Mouse (Mus musculus): ENCODE measurements around the gene Ttll1. TPM values are rescaled to one million over a fixed set of nuclear protein-coding genes. Genes with fewer than 3 reads are reported as not detected.
"Not testable (repeated sequence)": the region's sequence is repeated elsewhere in the genome, so short reads cannot be mapped to it uniquely, and the experiment has no call there.

Ttll1 gene
- polyA plus RNA-seq, 1 experiment from 2014 or later = 64.1 TPM

DNA sequence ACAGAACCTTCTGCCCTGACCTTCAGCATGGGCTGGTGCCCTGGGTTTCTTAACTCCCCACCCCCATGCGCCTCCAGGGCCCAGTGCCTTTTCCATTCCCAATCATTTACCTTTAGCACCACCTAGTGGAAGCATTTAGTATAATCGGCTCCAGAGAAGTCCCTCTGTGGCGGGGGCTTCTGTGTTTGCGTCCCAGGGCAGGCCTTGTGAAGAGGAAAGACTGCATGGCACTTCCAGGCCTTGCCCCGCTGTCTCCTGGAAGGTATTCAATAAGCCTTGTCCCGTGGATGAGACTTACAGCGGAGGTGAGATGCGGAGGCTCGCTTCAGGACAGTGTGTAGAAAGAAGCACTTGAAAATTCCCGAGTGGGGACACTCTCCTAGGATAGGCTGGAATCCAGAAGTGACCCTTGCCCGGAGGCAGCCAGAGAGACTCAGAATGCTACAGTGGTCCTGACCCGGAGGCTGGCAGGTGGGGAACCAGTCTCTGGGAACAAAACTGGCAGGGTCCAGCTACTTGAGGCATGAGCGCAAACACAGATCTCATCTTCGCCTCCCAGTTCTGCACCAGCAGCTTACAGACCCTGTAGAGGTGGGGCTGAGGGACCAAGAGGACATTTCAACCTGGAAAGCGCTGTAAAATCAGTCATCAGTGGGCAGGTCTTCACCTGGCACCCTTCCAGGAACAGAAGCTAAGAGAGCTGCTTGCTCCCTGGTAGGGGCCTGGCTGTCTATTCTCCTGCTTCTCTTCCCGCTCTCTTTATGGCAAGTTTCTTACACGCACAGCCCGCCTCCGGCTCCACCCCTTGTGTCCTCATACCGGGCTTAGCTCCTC lies 7.7 kb upstream of the Ttll1 start:
- WGBS = 43% methylated on average over 20 of the region's 20 CpGs
- H3K36me3 ChIP-seq = no peaks in the 10 kb centered on the region
- H3K27ac ChIP-seq = no peak overlapping the region

DNA sequence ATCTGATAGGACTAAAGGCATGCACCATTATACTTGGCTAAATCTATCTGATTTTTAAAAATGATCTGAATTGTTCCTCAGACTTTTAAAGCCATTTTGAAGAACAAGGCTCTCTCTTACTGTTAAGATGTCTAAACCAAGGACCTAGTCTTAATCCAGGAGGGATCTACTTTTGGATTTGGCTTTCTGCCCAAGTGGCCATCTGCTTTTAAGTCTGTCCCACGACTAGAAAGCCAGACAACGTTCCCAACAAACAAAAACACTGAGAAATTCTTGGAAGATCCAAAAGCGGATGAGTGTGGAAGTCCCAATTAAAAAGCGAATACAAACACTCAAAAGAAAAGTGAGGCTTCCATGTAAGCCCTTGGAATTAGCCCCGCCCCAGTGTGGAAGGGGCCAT lies 4.3 kb upstream of the Ttll1 start:
- Histone ChIP-seq H3K4me2 (replicated peaks) (no peak overlapping the region), H3K27ac (no peak overlapping the region), H3K36me3 (no peaks in the 10 kb centered on the region), H3K9me3 (replicated peaks) (no peaks in the 10 kb centered on the region), H3K4me1 (no peaks in the 10 kb centered on the region), H3K27me3 (0 out of 2 replicates have a peak, but pooled peaks cover 3% of the 10 kb centered on the region), H3K9ac (no peak overlapping the region), H3K4me3 (no peak overlapping the region)
- no peak for ATAC-seq (ENCODE audit: low FRiP score)
- WGBS = 68% methylated on average over 5 of the region's 5 CpGs

More for the DNA sequence above, 7.7 kb upstream of the Ttll1 start:
- H3K4me3 ChIP-seq = no peak overlapping the region
- peaks cover 3% of the 10 kb centered on the region; the same call in 1 of the 2 replicates for H3K27me3 ChIP-seq
- peak overlapping the region; percentile 41; the same call in 1 of the 2 replicates for H3K9ac ChIP-seq
- peaks cover 4% of the 10 kb centered on the region for H3K4me1 ChIP-seq
- H3K9me3 ChIP-seq (replicated peaks) = no peaks in the 10 kb centered on the region
- ATAC-seq (ENCODE audit: low FRiP score) = peak; percentile 43
- no peak overlapping the region; the same call in 1 of the 2 replicates for H3K4me2 ChIP-seq (replicated peaks)

DNA sequence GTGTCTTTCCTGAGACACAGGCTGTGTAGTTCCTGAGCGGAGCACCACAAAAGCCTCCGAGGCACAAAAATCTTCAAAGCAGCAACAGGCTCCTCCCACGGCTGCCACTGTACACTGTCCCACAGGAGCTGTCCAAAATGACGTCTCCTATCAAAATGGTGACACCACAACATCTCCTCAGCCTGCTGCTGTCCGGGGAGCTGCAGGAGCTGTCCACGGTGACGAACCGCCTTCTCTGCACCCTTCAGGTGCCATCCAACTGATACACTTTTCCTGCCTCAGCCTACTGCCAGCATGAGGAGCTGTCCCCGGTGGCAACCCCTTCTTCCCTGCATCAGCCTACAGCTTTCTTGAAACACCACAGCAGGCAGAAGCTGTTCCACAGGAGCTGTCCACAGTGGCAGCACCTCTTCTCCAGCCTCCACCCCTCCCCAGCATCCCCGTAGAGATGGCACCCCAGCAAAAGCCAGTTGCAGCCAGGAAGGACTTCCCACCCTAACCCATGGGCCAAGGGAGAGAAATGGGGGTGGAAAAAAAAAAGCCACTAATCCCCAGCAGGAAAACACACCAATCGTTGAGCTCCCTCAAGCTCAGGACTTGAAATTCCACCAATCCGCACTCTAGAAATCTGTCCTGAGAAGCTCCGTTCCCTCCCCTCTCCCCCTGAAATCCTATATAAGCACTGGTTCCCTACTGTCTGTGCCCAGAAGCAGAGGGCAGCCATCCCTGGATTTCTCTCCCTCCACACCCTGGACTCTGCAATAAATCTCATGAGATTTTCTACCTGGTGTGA lies 2.0 kb upstream of the Ttll1 start:
- H3K9me3 ChIP-seq (replicated peaks) = no peaks in the 10 kb centered on the region
- no peak overlapping the region for H3K9ac ChIP-seq
- WGBS = 83% methylated on average over 13 of the region's 13 CpGs
- no peak overlapping the region for H3K4me3 ChIP-seq
- no peak overlapping the region for H3K27ac ChIP-seq
- H3K4me2 ChIP-seq (replicated peaks) = no peak overlapping the region
- H3K27me3 ChIP-seq = no peaks in the 10 kb centered on the region
- H3K4me1 ChIP-seq = peaks cover 13% of the 10 kb centered on the region
- H3K36me3 ChIP-seq = no peaks in the 10 kb centered on the region
- ATAC-seq (ENCODE audit: low FRiP score) = no peak

DNA sequence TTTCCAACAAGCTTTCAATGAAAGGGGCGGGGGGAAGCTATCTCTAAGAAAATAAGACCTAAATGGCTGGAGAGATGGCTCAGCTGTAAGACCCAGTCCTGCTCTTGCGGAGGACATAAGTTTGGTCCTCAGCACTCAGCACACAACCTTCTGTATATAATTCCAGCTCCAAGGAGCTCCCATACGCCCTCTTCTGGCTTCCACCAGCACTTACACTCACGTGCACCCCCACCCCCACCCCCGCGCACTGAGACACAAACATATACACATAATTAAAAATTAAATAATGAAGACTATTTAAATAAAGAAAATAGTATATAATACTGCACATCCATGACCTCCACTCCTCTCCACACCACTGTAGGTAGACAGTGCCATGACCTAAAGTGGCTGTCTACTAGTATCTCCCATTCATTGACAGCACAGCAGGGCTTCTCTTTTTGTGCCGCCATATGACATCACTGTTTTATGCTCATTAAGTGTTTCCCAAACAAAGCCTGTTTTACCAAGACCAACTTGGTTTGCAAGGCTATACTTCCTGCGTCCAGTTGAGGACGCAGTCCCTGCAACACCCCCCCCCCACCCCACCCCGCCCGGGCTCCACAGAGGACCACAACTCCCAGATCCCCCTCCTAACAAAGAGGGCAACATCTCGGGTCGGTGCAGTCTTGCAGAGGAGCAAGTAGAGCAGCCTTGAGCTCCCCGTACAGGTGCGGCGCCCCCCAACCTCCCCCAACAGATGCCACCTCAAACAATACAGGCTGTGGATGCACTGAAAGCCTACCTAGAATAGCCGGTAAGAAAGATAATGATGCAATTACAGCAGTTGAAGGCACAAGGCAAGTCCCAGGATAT lies 516 bp downstream of the Ttll1 start:
- H3K27me3 ChIP-seq = no peaks in the 10 kb centered on the region
- 28% methylated on average over 17 of the region's 17 CpGs for WGBS
- H3K27ac ChIP-seq = peak overlapping the region; percentile 88
- H3K4me1 ChIP-seq = peaks cover 13% of the 10 kb centered on the region
- peaks cover 4% of the 10 kb centered on the region; the same call in 1 of the 2 replicates for H3K36me3 ChIP-seq
- H3K9ac ChIP-seq = peak overlapping the region; percentile 73
- peak; percentile 89 for ATAC-seq (ENCODE audit: low FRiP score)
- peak overlapping the region; percentile 60 for H3K4me3 ChIP-seq
- H3K4me2 ChIP-seq (replicated peaks) = peak overlapping the region; percentile 71
- H3K9me3 ChIP-seq (replicated peaks) = no peaks in the 10 kb centered on the region

DNA sequence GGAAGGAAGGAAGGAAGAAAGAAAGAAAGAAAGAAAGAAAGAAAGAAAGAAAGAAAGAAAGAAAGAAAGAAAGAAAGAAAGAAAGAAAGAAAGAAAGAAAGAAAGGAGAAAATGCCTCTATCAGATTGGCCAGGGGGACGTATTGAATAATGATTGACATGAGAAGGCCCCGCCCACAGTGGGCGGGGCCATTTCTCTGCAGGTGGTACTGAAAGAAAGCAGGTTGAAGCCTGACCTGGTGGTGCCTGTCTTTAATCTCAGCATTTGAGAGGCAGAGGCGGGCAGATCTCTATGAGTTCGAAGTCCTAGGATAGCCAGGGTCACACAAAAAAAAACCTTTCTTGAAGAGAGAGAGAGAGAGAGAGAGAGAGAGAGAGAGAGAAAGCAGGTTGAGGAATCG lies 9.2 kb downstream of the Ttll1 start:
- H3K9ac ChIP-seq; H3K27ac ChIP-seq; H3K4me2 ChIP-seq (replicated peaks); ATAC-seq (ENCODE audit: low FRiP score); H3K4me3 ChIP-seq; H3K27me3 ChIP-seq; H3K9me3 ChIP-seq (replicated peaks); H3K4me1 ChIP-seq: not testable (repeated sequence)
- peaks cover 77% of the 10 kb centered on the region for H3K36me3 ChIP-seq
- 72% methylated on average over 6 of the region's 6 CpGs for WGBS

DNA sequence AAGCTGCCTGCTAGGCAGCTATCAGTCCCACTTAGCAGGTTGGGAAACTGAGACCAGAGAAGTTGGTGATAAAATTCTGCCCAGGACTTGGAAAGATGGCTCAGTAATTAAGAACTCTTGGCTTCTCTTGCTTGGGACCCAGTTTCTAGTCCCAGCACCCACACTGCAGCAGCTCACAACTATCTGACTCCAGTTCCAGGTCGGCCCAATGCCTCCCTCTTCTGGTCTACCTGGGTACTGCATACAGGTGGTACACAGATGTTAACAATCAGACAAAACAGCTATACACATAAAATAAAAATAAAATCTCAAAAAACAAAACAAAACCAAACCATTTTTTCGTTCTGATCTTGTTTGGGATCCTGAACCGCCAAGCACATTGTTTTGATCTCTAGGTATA lies 10.3 kb downstream of the Ttll1 start:
- 61% methylated on average over 3 of the region's 3 CpGs for WGBS

DNA sequence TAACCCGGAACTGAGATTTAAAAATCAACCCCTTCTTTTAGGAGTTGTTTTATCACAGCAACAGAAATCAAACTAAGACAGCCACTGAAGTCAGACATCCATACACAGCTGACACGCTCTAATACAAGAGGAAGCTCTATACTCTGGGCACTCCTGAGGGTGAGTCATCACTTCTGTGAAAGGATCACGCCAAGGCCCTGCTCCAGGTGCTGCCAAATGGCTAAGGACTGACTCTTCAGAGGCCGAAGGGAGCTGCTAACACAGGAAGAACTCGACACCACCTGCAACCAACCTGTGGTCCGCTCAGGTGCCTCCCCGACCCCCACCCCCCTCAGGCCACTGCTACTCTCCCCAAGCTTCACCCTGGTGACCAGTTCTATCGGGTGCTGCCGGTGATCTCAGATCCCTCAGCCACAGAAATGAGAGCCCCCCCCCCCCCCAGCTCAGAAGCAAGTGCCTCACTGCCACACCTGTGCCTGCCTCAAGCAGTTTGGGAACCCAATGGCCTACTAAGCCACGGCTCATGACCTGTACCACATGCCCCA lies 11.4 kb downstream of the Ttll1 start:
- no peak overlapping the region for H3K4me2 ChIP-seq (replicated peaks)
- no peak for ATAC-seq (ENCODE audit: low FRiP score)

More for the DNA sequence above, 10.3 kb downstream of the Ttll1 start:
- H3K4me3 ChIP-seq = no peak overlapping the region
- peaks cover 86% of the 10 kb centered on the region for H3K36me3 ChIP-seq
- no peak overlapping the region for H3K9ac ChIP-seq
- H3K27me3 ChIP-seq = no peaks in the 10 kb centered on the region
- no peak overlapping the region for H3K4me2 ChIP-seq (replicated peaks)
- H3K9me3 ChIP-seq (replicated peaks) = no peaks in the 10 kb centered on the region
- H3K4me1 ChIP-seq = no peaks in the 10 kb centered on the region
- no peak for ATAC-seq (ENCODE audit: low FRiP score)
- H3K27ac ChIP-seq = no peak overlapping the region

DNA sequence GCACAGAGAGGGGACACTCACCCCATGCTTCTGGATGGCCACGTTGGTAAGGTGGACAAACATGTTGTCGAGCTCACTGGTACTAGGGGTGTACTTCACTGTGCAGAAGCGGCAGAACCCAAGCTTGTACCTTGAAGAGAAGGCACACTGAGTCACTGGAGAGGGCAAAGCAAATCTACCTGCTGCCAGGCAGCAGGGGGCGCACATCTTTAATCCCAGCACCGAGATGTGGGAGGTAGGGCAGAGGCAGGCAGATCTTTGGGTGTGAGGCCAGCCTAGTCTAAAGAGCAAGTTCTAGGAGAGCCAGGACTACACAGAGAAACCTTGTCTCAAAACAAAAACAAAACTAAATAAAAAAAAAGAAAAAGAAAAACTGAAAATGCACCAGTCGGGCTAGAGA lies 13.4 kb downstream of the Ttll1 start:
- peaks cover 89% of the 10 kb centered on the region for H3K36me3 ChIP-seq
- no peak overlapping the region for H3K9ac ChIP-seq
- no peak overlapping the region for H3K27ac ChIP-seq
- ATAC-seq (ENCODE audit: low FRiP score) = no peak
- H3K4me3 ChIP-seq = no peak overlapping the region
- no peaks in the 10 kb centered on the region for H3K4me1 ChIP-seq
- H3K9me3 ChIP-seq (replicated peaks) = no peaks in the 10 kb centered on the region
- 89% methylated on average over 6 of the region's 6 CpGs for WGBS
- H3K27me3 ChIP-seq = no peaks in the 10 kb centered on the region
- no peak overlapping the region for H3K4me2 ChIP-seq (replicated peaks)

More for the DNA sequence above, 11.4 kb downstream of the Ttll1 start:
- Histone ChIP-seq H3K36me3 (peaks cover 87% of the 10 kb centered on the region), H3K4me3 (no peak overlapping the region), H3K9ac (no peak overlapping the region), H3K27me3 (no peaks in the 10 kb centered on the region), H3K4me1 (no peaks in the 10 kb centered on the region), H3K9me3 (replicated peaks) (no peaks in the 10 kb centered on the region), H3K27ac (no peak overlapping the region)
- 94% methylated on average over 10 of the region's 10 CpGs for WGBS

DNA sequence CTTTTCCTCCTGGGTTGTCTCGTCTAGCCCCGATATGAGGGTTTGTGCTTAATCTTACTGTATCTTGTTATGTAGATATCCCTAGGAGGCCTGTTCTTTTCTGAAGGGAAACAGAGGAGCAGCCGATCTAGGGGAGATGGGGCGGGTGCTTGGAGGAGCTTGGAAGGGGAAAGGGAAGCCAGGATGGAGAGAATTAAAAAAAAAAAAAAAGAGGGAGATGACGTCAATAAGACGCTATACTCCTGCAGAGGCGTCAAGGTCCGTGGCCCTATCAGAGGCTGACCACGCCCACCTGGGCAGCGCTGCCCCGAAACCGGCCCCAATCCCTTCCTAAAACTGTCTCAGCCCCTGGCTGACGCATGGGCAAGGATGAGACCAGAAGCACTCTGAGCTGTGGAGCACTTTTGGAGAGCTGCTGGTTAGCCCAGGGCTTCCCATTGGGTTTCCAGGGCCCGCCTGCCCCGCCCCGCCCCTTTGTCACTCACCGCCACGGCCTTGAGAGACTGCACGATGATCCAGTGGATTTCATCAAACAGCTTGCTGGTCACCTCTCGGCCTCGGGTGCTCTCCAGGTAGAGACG lies 14.8 kb downstream of the Ttll1 start:
- WGBS = 67% methylated on average over 22 of the region's 22 CpGs
- Histone ChIP-seq H3K4me1 (no peaks in the 10 kb centered on the region), H3K27ac (no peak overlapping the region), H3K36me3 (peaks cover 92% of the 10 kb centered on the region), H3K4me3 (no peak overlapping the region), H3K27me3 (no peaks in the 10 kb centered on the region), H3K9me3 (replicated peaks) (no peaks in the 10 kb centered on the region), H3K9ac (no peak overlapping the region), H3K4me2 (replicated peaks) (0 out of 2 replicates have a peak overlapping the region, but pooled peaks have one; percentile 6)
- no peak for ATAC-seq (ENCODE audit: low FRiP score)

DNA sequence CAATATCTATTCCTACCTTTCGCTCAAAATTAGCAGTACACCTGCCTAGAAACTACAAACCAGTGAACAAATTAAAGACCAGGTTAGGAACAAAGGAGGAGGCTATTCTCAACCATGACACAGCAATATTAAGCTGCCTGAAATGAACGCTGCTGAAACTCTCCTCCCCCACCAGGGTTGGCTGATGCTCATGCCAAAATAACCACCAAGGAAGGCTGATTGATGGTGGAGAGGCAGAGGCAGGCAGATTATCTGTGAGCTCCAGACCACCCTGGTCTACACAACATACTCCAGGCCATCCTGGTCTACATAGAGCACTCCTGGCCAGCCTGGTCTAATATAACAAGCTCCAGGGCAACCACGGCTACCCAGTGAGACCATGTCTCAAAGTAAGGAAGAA lies 15.5 kb downstream of the Ttll1 start:
- Histone ChIP-seq H3K4me1 (no peaks in the 10 kb centered on the region), H3K27ac (no peak overlapping the region), H3K4me3 (no peak overlapping the region), H3K4me2 (replicated peaks) (no peak overlapping the region), H3K9ac (no peak overlapping the region), H3K9me3 (replicated peaks) (no peaks in the 10 kb centered on the region), H3K36me3 (peaks cover 96% of the 10 kb centered on the region), H3K27me3 (no peaks in the 10 kb centered on the region)
- 89% methylated on average over 3 of the region's 3 CpGs for WGBS
- no peak for ATAC-seq (ENCODE audit: low FRiP score)

DNA sequence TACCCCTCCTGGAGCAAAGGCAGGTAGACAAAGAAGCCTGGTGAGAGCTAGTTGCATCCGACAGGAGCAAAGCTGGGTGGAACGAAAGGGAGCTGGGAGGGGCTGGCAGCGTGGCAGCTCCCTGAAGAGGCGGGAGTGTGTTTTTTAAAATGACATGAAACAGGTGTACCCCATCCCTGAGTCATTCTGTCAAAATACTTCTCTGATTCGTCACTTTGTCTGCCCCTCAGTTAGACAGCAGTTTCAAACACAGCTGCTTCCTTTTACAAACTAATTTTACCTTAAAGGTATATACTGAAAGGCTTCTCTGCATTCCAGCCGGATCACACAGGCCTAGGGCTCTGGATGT lies 16.1 kb downstream of the Ttll1 start:
- ATAC-seq (ENCODE audit: low FRiP score) = no peak
- 84% methylated on average over 6 of the region's 6 CpGs for WGBS
- no peaks in the 10 kb centered on the region for H3K4me1 ChIP-seq
- H3K27ac ChIP-seq = no peak overlapping the region
- no peak overlapping the region for H3K4me3 ChIP-seq
- H3K27me3 ChIP-seq = no peaks in the 10 kb centered on the region
- no peak overlapping the region for H3K4me2 ChIP-seq (replicated peaks)
- no peaks in the 10 kb centered on the region for H3K9me3 ChIP-seq (replicated peaks)
- peaks cover 96% of the 10 kb centered on the region for H3K36me3 ChIP-seq
- no peak overlapping the region for H3K9ac ChIP-seq
